Mouse (Mus musculus) spleen, postnatal 4 days (tissue): ENCODE measurements around the gene Gm3269.
"Not testable (repeated sequence)": the region's sequence is repeated elsewhere in the genome, so short reads cannot be mapped to it uniquely, and the experiment has no call there.

Experiments
- DNase-seq, 2 experiments: peaks; one replicate each; pipeline ENCODE4 v3.0.0; 2022; ENCODE audit warnings: low spot score in 2 of 2

The Gm3269 gene

DNA sequence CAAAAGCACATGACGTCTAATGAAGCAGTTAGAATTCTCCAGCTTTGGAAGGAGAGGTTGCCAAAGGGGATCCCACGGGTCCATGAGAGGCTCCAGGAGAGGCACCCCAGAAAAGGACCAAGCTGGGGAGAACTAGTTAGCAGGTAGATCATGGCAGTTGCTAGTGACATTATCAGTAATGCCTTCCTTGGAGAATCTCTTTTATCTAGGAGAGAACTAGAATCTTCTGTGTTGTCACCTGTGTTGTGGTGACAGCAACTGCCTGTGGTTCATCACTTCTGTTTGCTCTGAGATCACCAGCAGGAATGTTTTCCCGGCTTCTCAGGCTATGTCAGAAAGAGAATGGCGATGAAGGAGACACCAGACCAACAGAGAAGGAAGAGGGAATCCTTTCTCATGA, at the start of gene Gm3269:
Gm3269 (plus strand) TSS at position 301 of the 400 bp plus-strand sequence.
- not testable (repeated sequence) for DNase-seq

DNA sequence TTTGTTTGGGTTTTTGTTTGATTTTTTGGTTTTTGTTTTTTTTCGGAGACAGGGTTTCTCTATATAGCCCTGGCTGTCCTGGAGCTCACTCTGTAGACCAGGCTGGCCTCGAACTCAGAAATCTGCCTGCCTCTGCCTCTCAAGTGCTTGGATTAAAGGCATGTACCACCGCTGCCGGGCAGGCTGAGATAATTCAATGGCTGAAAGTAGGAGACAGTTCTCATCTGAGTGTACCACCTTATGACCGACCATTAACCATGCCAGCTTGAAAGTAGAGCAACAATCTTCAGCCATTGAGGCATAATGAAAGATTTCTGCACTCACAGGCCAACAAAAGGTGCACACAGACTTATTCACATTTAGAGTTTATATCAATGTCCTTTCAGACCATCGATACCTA, 31.5 kb upstream of the Gm3269 start:
- peak; percentile 13 to 59 for DNase-seq

DNA sequence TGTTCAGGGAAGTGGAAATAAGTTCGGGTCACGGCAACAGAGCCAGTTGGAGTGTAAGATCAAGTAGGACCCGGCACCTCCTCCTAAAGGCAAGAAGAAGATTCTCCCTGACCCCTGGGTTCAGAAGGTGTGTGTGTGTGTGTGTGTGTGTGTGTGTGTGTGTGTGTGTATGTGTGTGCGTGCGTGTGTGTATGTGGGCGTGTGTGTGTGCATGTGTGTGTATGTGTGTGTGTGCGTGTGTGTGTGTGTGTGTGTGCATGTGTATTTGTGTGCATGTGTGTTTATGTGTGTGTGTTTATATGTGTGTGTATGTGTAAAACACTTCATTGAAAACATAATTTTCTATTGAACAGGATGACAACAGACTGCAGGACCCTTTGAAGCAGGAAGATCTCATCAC, 16.0 kb upstream of the Gm3269 start:
- DNase-seq = peak; percentile 11 to 48

DNA sequence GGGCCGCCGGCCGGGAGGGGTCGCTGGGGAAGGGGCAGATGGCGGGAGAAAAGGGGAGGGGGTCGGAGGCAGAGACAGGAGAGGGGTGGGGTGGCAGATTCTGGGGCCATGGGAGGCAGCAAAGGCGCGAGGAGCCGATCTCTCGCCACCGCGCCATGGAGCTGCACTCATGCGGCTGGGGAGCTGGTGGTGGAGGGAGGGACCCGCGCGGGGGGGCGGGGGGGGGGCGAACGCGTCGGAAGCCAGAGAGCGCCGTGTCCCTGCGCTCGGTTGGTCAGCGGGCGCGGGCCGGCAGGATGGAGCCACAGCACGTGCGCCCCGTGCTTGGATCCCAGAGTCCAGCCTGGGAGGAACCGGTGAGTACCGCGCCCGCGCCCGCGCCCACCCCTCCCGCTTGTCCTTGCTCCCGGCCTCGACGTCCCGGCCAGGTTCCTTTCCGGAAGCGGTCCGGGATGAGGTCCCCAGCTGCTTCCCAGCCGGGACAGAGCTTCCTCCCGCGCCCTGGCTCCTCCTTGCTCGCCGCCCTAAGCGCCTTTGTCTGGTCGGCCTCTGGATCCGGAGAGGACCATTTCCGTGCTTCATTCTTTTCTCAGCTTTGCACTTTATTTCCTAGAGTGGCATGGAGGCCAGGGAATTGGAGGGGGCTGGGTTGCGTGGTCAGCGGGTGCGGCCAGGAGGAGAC, 17.5 kb downstream of the Gm3269 start, which contains the start of gene Gm3264:
Gm3264 (plus strand) TSS at position 278 of the 682 bp plus-strand sequence.
- peak in 1 of 2 experiments; percentile 10 for DNase-seq

DNA sequence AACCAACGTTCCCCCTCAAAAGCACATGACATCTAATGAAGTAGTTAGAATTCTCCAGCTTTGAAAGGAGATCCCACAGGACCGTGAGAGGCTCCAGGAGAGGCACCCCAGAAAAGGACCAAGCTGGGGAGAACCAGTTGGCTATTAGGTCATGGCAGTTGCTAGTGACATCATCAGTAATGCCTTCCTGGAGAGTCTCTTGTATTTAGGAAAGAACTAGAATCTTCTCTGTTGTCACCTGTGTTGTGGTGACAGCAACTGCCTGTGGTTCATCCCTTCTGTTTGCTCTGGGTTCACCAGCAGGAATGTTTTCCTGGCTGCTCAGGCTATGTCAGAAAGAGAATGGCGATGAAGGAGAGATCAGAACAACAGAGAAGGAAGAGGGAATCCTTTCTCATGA, 54.2 kb downstream of the Gm3269 start, which contains the start of gene Gm3278:
Gm3278 (plus strand) TSS at position 301 of the 400 bp plus-strand sequence.
- not testable (repeated sequence) for DNase-seq
